Mouse (Mus musculus): ENCODE measurements around the gene Nfib.

The Nfib gene

DNA sequence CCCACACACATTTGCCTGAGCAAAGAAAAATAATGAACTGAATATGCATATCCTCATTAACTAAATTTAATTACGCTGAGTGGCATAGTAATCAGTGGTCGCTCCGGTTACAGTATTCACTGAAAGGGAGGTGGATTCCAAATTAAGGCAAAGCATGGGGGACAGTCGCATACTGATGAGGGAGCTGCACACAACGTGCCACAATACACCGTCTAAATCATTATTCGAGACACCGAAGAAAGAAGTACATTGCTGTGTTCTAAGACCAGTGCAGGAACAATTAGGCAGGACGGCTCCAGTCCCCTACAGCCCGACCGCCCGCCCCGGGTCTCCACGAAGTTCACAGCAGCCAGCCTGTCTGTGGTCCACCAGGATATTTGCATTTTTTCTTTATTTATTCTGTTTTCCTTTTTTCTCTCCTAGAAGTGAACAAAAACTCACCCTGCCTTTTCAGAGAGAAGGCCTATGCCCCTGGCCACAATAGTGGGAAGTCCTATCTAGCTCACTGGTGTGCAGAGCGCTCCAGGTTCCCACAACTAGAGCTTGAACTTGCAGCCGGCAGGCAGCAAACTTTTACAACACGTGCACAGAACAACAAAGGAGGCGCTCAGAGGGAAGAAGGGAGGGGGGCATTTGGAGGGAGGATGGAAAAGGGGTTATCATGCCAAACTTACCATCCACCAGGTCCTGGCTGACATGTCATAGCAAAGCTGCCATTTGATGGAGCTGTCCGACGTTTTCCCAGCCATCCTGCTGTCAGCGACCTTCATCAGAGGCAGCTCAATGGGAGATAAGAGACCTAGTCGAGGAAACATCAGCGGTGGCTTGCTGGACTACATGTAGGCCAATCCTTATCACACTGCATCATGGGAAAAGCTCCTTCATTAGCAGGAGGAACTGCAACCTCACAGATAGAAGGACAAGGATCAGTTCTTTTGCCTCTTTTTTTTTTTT, at the start of gene Nfib:
Gene Nfib (minus strand): TSS at position 910 of the 954 bp plus-strand sequence.
- no peak for DNase-seq (ENCODE audit: extremely low spot score, low read depth, low spot score)

GRCm38 (mm10) chr4:82735764-82736163, 30.2 kb upstream of the Nfib start:
- no peak for DNase-seq (ENCODE audit: extremely low spot score, low read depth, low spot score)

DNA sequence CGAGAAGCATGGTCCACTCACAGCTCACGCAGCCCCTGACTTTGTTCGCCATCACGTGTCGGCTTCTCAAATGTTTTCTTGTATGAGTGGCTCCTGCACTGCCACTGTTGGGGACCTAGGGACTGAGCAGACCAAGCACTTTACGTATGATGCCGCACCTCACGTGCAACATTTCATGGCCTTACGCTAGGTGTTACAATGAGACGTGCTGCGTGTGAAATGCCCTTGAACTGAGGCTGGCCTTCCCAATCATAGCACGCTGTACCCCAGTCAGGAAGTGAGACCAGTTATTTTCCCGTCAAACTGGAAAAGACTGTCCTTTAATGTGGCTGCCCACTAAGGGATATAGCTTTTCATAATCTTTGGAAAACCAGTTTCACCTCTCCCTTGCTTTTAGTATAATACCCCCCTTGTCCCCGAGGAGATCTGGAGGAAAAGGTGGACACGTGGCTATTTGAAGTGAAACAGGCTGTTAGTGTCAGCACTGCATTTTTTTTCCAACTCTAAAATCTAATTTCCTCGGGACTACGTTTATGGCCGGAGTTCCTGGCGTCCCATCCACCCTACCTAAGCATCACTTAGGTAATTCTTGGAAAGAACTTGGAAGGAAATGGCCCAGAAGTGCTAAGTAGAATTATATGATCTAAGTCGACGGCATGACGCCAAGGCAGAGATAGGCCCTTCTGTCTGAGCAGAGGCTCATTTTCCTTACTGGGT, 29.4 kb upstream of the Nfib start:
- no peak for DNase-seq (ENCODE audit: extremely low spot score, low read depth, low spot score)

- DNase-seq (ENCODE audit: extremely low spot score, low read depth, low spot score): no peak
Observed at GRCm38 (mm10) chr4:82734348-82734747, 28.8 kb upstream of the Nfib start.

- no peak for DNase-seq (ENCODE audit: extremely low spot score, low read depth, low spot score)
Observed at GRCm38 (mm10) chr4:82733636-82734035, 28.1 kb upstream of the Nfib start.

DNA sequence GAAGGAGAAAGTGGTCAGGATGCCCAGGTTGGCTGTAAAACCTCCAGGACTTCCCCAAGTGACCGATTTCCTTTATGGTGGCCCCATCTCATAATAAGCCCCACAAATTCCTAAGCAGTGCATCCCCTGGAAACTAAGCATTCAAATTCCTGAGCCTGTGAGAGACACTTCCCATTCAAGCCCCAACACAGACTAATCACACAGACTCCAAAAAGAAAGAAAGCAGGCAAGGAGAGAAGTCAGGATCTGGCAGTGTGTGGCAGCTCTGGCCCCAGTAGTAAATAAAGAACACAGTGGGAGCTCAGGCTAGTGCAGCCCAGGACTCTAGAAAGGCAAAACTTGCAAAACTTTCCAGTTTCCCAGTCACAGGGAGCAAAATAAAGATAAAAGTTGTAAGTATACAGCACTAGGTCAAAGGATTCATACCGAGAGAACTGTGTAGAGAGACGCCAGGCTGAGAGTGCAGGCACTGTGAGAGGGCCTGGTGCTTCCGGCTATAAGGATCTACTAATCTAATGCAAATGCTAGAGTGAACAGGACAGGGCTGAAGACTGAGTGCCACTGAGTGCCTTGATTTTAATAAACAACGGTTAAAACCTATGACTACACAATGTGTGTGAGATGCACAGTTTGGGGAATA, 24.8 kb upstream of the Nfib start:
- no peak for DNase-seq (ENCODE audit: extremely low spot score, low read depth, low spot score)

DNA sequence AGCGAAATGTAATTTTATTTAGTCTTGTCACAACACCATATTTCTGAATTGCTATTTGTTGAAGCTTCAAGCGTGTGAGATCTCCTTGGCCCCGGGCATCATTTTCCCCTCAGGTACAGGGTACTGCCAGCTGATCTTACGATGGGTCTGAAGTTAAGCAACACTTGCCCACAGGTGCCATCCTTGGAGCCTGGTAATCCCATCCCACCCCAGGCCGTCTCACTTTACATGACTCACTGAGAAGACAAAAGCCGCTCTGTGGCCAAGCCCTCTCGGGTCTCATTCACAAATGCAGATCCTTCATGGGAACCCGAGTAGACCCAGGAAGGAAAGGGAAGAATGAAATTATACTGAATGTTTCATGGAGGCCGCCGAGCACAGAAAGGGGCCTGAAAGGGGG, 18.5 kb upstream of the Nfib start:
- DNase-seq (ENCODE audit: extremely low spot score, low read depth, low spot score): no peak

DNA sequence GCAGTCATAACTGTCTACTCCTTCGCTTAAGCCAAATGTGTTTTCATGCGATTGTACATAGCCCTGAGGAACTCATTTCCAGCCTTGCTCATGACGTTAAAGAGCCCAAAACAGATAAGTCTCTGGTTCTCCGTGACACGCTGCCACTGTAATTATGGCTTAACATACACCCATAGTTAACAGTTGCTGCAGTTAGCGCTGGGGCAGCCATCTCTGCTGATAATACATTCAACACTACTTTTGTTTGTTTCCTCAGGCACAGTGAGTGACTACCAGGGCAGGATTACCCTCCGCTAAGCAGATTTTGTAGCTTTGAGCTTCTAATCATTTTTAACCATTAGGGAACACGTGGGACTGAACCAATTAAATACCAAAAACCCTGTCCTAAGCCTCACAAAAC, 17.5 kb upstream of the Nfib start:
- no peak for DNase-seq (ENCODE audit: extremely low spot score, low read depth, low spot score)

- no peak for DNase-seq (ENCODE audit: extremely low spot score, low read depth, low spot score)
Observed at GRCm38 (mm10) chr4:82715833-82716232, 10.3 kb upstream of the Nfib start.

DNA sequence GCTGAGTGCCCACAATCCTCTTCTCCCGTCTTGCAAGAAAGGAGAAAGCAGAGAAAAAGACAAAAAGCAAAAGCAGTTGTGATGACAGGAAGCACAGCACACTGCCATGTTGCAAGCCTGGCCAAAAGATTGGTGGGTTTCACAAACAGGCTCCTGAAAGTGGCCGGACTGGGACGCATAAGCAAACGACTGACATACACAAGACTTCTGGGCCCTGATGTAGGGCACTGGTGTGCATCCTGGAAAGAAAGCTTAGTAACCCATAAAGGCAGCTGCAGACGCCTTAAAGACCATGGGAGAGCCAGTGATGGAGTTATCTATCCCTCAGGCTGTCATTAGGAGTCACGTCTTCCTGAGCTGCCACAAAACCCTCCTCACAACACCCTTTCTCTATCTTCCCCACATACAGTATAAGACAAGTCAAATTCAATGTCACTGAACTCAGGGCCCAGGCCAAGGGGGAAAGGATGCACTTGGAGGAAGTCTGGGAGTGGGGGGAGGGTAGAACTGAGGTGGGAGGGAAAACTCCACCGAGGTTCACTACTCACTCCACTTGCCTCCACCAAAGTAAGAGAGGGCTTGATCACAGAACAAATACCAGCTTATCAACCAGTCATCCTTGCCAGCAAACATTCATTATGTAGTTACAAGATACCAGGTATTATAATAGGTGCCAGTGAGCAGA, 6.2 kb upstream of the Nfib start:
- DNase-seq (ENCODE audit: extremely low spot score, low read depth, low spot score): no peak

DNA sequence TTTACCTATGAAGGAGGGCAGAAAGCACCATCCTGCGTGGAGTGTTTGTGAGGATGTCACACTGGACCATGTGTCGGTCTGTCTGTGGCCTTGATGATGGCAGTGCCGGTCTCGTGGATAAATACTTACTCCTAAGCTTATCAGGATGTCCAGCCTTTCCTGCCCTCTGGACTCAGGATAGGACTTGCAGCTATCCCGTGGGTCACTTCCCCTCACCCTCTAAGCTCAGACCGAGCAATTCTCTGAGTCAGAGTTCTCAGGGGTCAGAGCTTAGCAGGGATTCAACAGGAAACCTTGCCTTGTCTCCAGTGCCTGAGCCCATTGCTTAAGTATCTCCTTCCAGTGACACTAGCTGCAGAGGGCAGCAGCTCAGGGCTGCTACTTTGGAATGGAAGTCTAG, 4.1 kb upstream of the Nfib start:
- DNase-seq (ENCODE audit: extremely low spot score, low read depth, low spot score): no peak

DNA sequence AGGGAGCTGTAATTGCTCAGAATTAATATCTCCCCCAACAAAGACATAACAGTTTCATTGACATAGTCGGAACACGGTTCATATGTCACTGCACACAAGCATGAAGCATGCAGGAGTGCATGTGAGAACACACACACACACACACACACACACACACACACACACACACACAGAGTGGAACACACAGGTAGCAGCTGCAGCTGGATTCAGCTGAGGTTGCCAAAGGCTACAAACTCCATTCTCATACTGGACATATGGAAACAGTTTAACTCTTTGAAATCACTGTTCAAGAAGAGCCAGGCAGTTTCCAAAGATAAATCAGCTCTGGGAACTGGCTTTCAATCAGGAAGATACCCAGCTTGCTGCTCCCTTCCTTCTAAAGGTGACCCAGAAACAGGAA, 462 bp upstream of the Nfib start:
- no peak for DNase-seq (ENCODE audit: extremely low spot score, low read depth, low spot score)

GRCm38 (mm10) chr4:82704079-82704830, 1.3 kb downstream of the Nfib start:
- no peak for DNase-seq (ENCODE audit: extremely low spot score, low read depth, low spot score)

- DNase-seq (ENCODE audit: extremely low spot score, low read depth, low spot score): no peak
Observed at GRCm38 (mm10) chr4:82702808-82703207, 2.7 kb downstream of the Nfib start.

GRCm38 (mm10) chr4:82699504-82699903, 6.0 kb downstream of the Nfib start:
- DNase-seq (ENCODE audit: extremely low spot score, low read depth, low spot score): no peak

DNA sequence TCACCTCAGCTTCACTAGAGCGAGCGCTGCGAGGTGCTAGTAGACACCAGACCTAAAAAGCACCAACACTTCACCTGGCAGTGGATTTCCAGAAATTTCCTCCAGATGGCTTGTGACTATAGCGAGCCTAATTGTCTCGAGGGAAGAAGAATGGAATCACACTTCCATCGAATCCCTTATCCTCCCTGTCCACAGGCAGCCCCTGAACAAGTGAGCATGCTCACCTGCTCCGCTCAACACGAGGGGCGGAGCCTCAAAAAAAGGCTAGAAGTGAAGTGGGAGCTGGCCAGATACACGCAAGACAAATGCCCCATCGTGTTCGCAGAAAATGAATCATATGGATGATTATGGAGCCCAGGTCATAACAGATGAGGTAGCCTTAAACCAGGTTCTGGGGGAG, 6.9 kb downstream of the Nfib start:
- no peak for DNase-seq (ENCODE audit: extremely low spot score, low read depth, low spot score)

DNA sequence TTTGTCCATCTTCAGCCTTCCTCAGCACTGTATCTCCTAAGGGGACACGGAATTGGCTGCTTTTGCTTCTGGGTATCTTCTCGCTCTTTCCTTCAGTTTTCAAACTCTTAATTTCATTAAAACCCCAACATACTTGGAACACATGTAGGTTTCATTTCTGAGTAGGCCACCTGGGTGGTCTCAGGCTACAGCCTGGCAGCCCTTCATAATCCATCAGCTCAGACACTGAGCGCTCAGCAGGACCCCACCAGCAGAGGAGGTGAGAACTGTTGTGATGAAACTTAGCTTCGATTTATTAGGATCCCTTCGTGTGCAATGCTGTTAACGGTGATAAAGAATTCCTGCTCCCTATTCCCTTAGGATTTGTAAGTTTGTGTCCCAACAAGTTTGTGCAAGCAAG, 8.4 kb downstream of the Nfib start:
- DNase-seq (ENCODE audit: extremely low spot score, low read depth, low spot score): no peak

DNA sequence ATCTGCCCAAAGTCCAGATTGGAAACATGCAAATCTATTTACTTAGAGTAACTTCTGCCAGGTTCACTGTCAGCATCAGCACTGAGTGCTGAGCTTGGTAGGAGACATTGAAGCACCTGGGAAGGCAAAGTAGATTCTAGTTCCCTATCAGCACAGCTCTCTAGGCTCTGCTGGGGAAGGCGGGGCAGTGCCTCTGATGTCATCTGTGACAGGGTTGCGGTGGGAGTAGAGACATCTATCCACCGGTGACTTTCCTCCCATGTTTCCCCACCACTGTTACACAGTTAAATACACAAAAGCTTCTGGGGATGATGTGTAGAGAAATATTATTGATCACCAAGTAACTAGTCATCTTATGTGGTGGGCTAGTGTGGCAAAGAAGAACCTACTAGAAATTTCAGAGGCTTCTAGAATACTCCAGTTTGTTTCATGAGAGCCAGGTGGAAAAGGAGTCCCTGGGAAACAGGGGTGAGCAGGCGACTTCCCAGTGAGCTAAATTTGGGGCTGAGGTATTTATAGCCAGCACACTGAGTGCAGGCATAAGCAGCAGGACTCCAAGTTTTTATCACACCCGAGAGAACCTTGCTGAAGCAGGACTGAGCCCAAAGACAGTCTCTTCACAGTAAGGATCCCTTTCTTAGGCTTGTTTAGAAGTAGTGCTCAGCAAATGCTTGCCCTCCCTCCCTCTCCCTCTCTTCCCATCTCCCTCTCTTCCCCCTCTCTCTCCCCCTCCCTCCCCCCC, 9.6 kb downstream of the Nfib start:
- DNase-seq (ENCODE audit: extremely low spot score, low read depth, low spot score): no peak

- no peak for DNase-seq (ENCODE audit: extremely low spot score, low read depth, low spot score)
Observed at GRCm38 (mm10) chr4:82692009-82692326, 13.6 kb downstream of the Nfib start.

Measured in hindlimb bud, embryonic 11.5 days (tissue).